Mouse (Mus musculus) liver, adult 2 months (tissue): Measurements from ENCODE around the gene Dennd2d.

Experiments used
- CTCF ChIP-seq: fragments of 200-500 bp; IDR thresholded peaks from 2 replicates; pipeline ENCODE4 v1.5.1; 2011; ENCODE audit warnings: low read depth, low read length, control low read depth
- POLR2A ChIP-seq: fragments of 200-500 bp; IDR thresholded peaks from 2 replicates; pipeline ENCODE4 v1.6.1; 2011; ENCODE audit warnings: low read length, control low read depth; ENCODE audit not compliant: insufficient read depth; ENCODE audit errors: extremely low read depth

DNA sequence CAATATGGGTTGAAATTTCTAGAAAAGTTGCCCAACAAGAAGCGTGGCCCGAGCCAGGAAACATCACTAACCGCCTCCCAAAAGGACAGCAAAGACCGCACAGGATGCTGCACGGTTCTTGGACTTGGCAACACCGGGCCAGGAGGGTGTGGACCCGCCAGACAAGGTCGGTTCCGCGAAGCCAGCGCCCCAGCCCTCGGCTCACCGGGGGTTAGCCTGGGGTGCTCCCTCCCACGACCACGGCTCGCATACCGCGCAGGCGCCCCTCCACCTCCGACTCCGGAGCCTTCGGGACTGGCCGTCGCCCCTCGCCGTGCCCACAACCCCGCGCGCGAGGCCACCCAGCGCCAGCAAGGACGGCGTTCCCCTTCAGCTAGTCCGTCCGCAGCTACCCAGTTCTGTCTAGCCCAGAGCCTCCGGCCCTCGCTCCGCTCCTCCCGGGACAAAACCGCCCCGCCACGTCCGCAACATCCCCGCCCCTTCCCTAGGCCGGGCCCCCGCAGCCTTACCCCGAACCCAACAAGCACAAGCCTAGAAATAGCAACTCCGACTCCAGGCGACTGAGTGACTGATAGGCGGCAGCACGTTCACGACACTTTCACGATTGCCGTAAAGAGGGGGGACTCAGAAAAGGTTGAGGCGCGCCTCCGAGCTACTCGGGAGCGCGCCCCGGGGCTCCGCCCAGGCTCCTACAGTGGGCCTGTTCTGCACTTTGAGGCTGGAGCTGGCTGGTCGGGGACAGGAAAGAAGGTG, 65.1 kb downstream of the Dennd2d start, which contains the start of the genes Dram2 and Cept1:
- no peak for TF ChIP-seq CTCF
- peak; percentile 70; the same call in 1 of the 2 replicates for TF ChIP-seq POLR2A
